Comparison of ENCODE assay signal across 21 mouse cellular contexts in genomic region chr5:112391676-112392323, GRCm38 (mm10). TPM values are rescaled to one million over a fixed set of nuclear protein-coding genes. Genes with fewer than 3 reads are reported as not detected.
A peak's percentile ranks its signal among the peaks of the same experiment; 100 is the strongest.
DNase-seq lines count a peak whose midpoint lies in the region; ATAC-seq and TF ChIP-seq lines count a peak whose summit lies in the region.
"Had no signal": no experiment of that assay in that cellular context is flagged by ENCODE, and none has a peak within 500 bp of the region (broad histone marks: within the 10 kb centered on the region; RNA-seq: fewer than 3 reads in every experiment).

No protein-coding gene starts in this region.

- no peak for ATAC-seq in hindbrain, postnatal 0 days
- no peak for ATAC-seq in midbrain, embryonic 15.5 days (replicated peaks)
- ATAC-seq in midbrain, embryonic 16.5 days, result no peak
- ATAC-seq: activated CD4-positive, CD25-positive, alpha-beta regulatory T cell, adult 4 months; forebrain, postnatal 0 days had no signal

- peaks cover 41% of the 10 kb centered on the region for H3K4me1 ChIP-seq in hindbrain, embryonic 10.5 days (replicated peaks)
- peaks cover 18% of the 10 kb centered on the region; the same call in 1 of the 2 replicates for H3K4me1 ChIP-seq in hindbrain, postnatal 0 days (ENCODE audit: insufficient read depth, low read length)
- H3K4me1 ChIP-seq in midbrain, embryonic 15.5 days, result peaks cover 61% of the 10 kb centered on the region
- H3K4me1 ChIP-seq in midbrain, embryonic 16.5 days (ENCODE audit: control insufficient read depth, insufficient read depth, low read length), result peaks cover 56% of the 10 kb centered on the region

- no peak overlapping the region for H3K4me2 ChIP-seq in hindbrain, postnatal 0 days (ENCODE audit: low read depth, low read length)
- peak overlapping the region; percentile 4; the same call in 1 of the 2 replicates for H3K4me2 ChIP-seq in midbrain, embryonic 15.5 days
- no peak overlapping the region for H3K4me2 ChIP-seq in midbrain, embryonic 16.5 days (ENCODE audit: low read length)
- H3K4me2 ChIP-seq: embryonic facial prominence, embryonic 15.5 days; heart, embryonic 11.5 days had no signal

- H3K27me3 ChIP-seq in hindbrain, embryonic 10.5 days (ENCODE audit: insufficient read depth, poor library complexity, severe bottlenecking), result peaks cover 34% of the 10 kb centered on the region
- H3K27me3 ChIP-seq in hindbrain, postnatal 0 days (ENCODE audit: insufficient read depth, low read length), result no peaks in the 10 kb centered on the region
- H3K27me3 ChIP-seq in midbrain, embryonic 15.5 days (replicated peaks), result 0 out of 2 replicates have a peak, but pooled peaks cover under 1% of the 10 kb centered on the region
- no peaks in the 10 kb centered on the region for H3K27me3 ChIP-seq in midbrain, embryonic 16.5 days (ENCODE audit: control insufficient read depth, insufficient read depth, low read depth, low read length)

- no peaks in the 10 kb centered on the region for H3K9me3 ChIP-seq in hindbrain, embryonic 10.5 days
- H3K9me3 ChIP-seq in hindbrain, postnatal 0 days (ENCODE audit: low read length), result no peaks in the 10 kb centered on the region
- H3K9me3 ChIP-seq in midbrain, embryonic 15.5 days, result no peaks in the 10 kb centered on the region
- no peaks in the 10 kb centered on the region for H3K9me3 ChIP-seq in midbrain, embryonic 16.5 days (replicated peaks; ENCODE audit: control insufficient read depth, low read length, poor library complexity, severe bottlenecking)
- H3K9me3 ChIP-seq: embryonic facial prominence, embryonic 15.5 days had no signal

- 0 out of 2 replicates have a peak overlapping the region, but pooled peaks have one; percentile 31 for H3K27ac ChIP-seq in hindbrain, embryonic 10.5 days
- H3K27ac ChIP-seq in hindbrain, postnatal 0 days, result no peak overlapping the region
- H3K27ac ChIP-seq in midbrain, embryonic 15.5 days, result no peak overlapping the region
- no peak overlapping the region for H3K27ac ChIP-seq in midbrain, embryonic 16.5 days (ENCODE audit: low read length)
- H3K27ac ChIP-seq: embryonic facial prominence, embryonic 15.5 days had no signal

- TF ChIP-seq CTCF in hindbrain, postnatal 0 days (IDR thresholded peaks at IDR 0.05; ENCODE audit: low read depth), result no peak

- no peak for DNase-seq in hindbrain, embryonic 10.5 days (ENCODE audit: low spot score)
- DNase-seq in hindbrain, postnatal 0 days (ENCODE audit: low spot score), result no peak
- peak; percentile 42 for DNase-seq in R1 (ENCODE audit: low read depth, low spot score)
- DNase-seq in naive thymus-derived CD4-positive, alpha-beta T cell, adult 2 months (ENCODE audit: low read depth), result peak; percentile 22
- DNase-seq in urinary bladder, postnatal 36 days (ENCODE audit: low spot score in 2 of 2), result no peak
- DNase-seq: forebrain, postnatal 0 days; gastrocnemius, postnatal 25 days; heart, postnatal 4 days; kidney, adult 18-20 months; kidney, postnatal 36 days; liver; lung, adult 2 months had no signal

- H3K36me3 ChIP-seq in hindbrain, embryonic 10.5 days, result peaks cover 45% of the 10 kb centered on the region
- 0 out of 2 replicates have a peak, but pooled peaks cover 5% of the 10 kb centered on the region for H3K36me3 ChIP-seq in hindbrain, postnatal 0 days (ENCODE audit: insufficient read depth, low read length)
- peaks cover 8% of the 10 kb centered on the region; the same call in 1 of the 2 replicates for H3K36me3 ChIP-seq in midbrain, embryonic 15.5 days (replicated peaks)
- H3K36me3 ChIP-seq in midbrain, embryonic 16.5 days (ENCODE audit: control insufficient read depth, insufficient read depth, low read length), result peaks cover 10% of the 10 kb centered on the region; the same call in 1 of the 2 replicates
- H3K36me3 ChIP-seq: embryonic facial prominence, embryonic 15.5 days had no signal

- H3K4me3 ChIP-seq in hindbrain, embryonic 10.5 days, result no peak overlapping the region
- no peak overlapping the region for H3K4me3 ChIP-seq in hindbrain, postnatal 0 days (ENCODE audit: low read length)
- H3K4me3 ChIP-seq in midbrain, embryonic 15.5 days, result no peak overlapping the region
- H3K4me3 ChIP-seq in midbrain, embryonic 16.5 days (ENCODE audit: low read depth, low read length), result no peak overlapping the region
- H3K4me3 ChIP-seq: embryonic facial prominence, embryonic 15.5 days; myocyte had no signal

- H3K9ac ChIP-seq in hindbrain, postnatal 0 days (replicated peaks; ENCODE audit: low read length), result no peak overlapping the region
- H3K9ac ChIP-seq in midbrain, embryonic 15.5 days, result no peak overlapping the region
- no peak overlapping the region for H3K9ac ChIP-seq in midbrain, embryonic 16.5 days (ENCODE audit: low read depth, low read length)
- H3K9ac ChIP-seq: embryonic facial prominence, embryonic 15.5 days; forebrain, postnatal 0 days had no signal

- WGBS in hindbrain, embryonic 10.5 days, result 64% methylated on average over 27 of the region's 27 CpGs
- 52% methylated on average over 27 of the region's 27 CpGs for WGBS in hindbrain, postnatal 0 days
- 69% methylated on average over 27 of the region's 27 CpGs for WGBS in midbrain, embryonic 15.5 days
- WGBS in midbrain, embryonic 16.5 days, result 67% methylated on average over 27 of the region's 27 CpGs

RNA-seq across cellular contexts. Expression of gene Asphd2, which starts 2.9 kb away (rescaled TPM):
- polyA plus RNA-seq in hindbrain, embryonic 10.5 days (2016; fragmentation: Nextera tagmentation; extraction: Ambion mirVana), result 19.3 and 24.8 TPM in 2 replicates
- total RNA-seq in hindbrain, postnatal 0 days (2014; rRNA removed), result 143 and 164 TPM in 2 replicates
- 113 and 118 TPM in 2 replicates for polyA plus RNA-seq in hindbrain, postnatal 0 days (2015; fragmentation: Nextera tagmentation; extraction: Ambion mirVana)
- 124 and 132 TPM in 2 replicates for polyA plus RNA-seq in midbrain, embryonic 15.5 days (2015; fragmentation: Nextera tagmentation; extraction: Ambion mirVana)
- 58.8 and 66.2 TPM in 2 replicates for polyA plus RNA-seq in midbrain, embryonic 16.5 days (2015; fragmentation: Nextera tagmentation; extraction: Ambion mirVana)
- polyA plus RNA-seq: activated CD4-positive, CD25-positive, alpha-beta regulatory T cell, adult 4 months had no signal

RNA-seq across cellular contexts. Expression of gene Gm6583, which starts 36.0 kb away (rescaled TPM):
- 0.14 and 0.30 TPM in 2 replicates for polyA plus RNA-seq in hindbrain, embryonic 10.5 days (2016; fragmentation: Nextera tagmentation; extraction: Ambion mirVana)
- not detected in 2 replicates for total RNA-seq in hindbrain, postnatal 0 days (2014; rRNA removed)
- 0.06 TPM in 1 of 2 replicates, not detected in the other for polyA plus RNA-seq in hindbrain, postnatal 0 days (2015; fragmentation: Nextera tagmentation; extraction: Ambion mirVana)
- 0.14 and 0.39 TPM in 2 replicates for polyA plus RNA-seq in midbrain, embryonic 15.5 days (2015; fragmentation: Nextera tagmentation; extraction: Ambion mirVana)
- polyA plus RNA-seq in midbrain, embryonic 16.5 days (2015; fragmentation: Nextera tagmentation; extraction: Ambion mirVana), result 0.17 and 0.29 TPM in 2 replicates
- total RNA-seq: common myeloid progenitor, adult 5-6 weeks; forebrain, postnatal 0 days; gastrocnemius, postnatal 25 days; left cerebral cortex, adult 18-20 months had no signal
- polyA plus RNA-seq: activated CD4-positive, CD25-positive, alpha-beta regulatory T cell, adult 4 months; forebrain, postnatal 0 days; lung, adult 2 months had no signal

RNA-seq across cellular contexts. Expression of gene Hps4, which starts 48.9 kb away (rescaled TPM):
- polyA plus RNA-seq in hindbrain, embryonic 10.5 days (2016; fragmentation: Nextera tagmentation; extraction: Ambion mirVana), result 35.8 and 36.7 TPM in 2 replicates
- 43.9 and 45.6 TPM in 2 replicates for total RNA-seq in hindbrain, postnatal 0 days (2014; rRNA removed)
- 32.7 and 33.6 TPM in 2 replicates for polyA plus RNA-seq in hindbrain, postnatal 0 days (2015; fragmentation: Nextera tagmentation; extraction: Ambion mirVana)
- 39.6 and 43.9 TPM in 2 replicates for polyA plus RNA-seq in midbrain, embryonic 15.5 days (2015; fragmentation: Nextera tagmentation; extraction: Ambion mirVana)
- 41.8 and 45.6 TPM in 2 replicates for polyA plus RNA-seq in midbrain, embryonic 16.5 days (2015; fragmentation: Nextera tagmentation; extraction: Ambion mirVana)

RNA-seq across cellular contexts. Expression of gene Srrd, which starts 49.0 kb away (rescaled TPM):
- 52.5 and 53.2 TPM in 2 replicates for polyA plus RNA-seq in hindbrain, embryonic 10.5 days (2016; fragmentation: Nextera tagmentation; extraction: Ambion mirVana)
- total RNA-seq in hindbrain, postnatal 0 days (2014; rRNA removed), result 84.3 and 92.0 TPM in 2 replicates
- 49.1 and 56.0 TPM in 2 replicates for polyA plus RNA-seq in hindbrain, postnatal 0 days (2015; fragmentation: Nextera tagmentation; extraction: Ambion mirVana)
- 64.0 and 66.8 TPM in 2 replicates for polyA plus RNA-seq in midbrain, embryonic 15.5 days (2015; fragmentation: Nextera tagmentation; extraction: Ambion mirVana)
- polyA plus RNA-seq in midbrain, embryonic 16.5 days (2015; fragmentation: Nextera tagmentation; extraction: Ambion mirVana), result 51.7 and 56.8 TPM in 2 replicates

RNA-seq across cellular contexts. Expression of gene Gm6588, which starts 57.4 kb away (rescaled TPM):
- polyA plus RNA-seq in hindbrain, embryonic 10.5 days (2016; fragmentation: Nextera tagmentation; extraction: Ambion mirVana), result 0.14 TPM in 1 of 2 replicates, not detected in the other
- not detected in 2 replicates for total RNA-seq in hindbrain, postnatal 0 days (2014; rRNA removed)
- polyA plus RNA-seq in hindbrain, postnatal 0 days (2015; fragmentation: Nextera tagmentation; extraction: Ambion mirVana), result 0.25 and 0.58 TPM in 2 replicates
- polyA plus RNA-seq in midbrain, embryonic 15.5 days (2015; fragmentation: Nextera tagmentation; extraction: Ambion mirVana), result 1.3 and 1.5 TPM in 2 replicates
- 1.0 and 1.6 TPM in 2 replicates for polyA plus RNA-seq in midbrain, embryonic 16.5 days (2015; fragmentation: Nextera tagmentation; extraction: Ambion mirVana)
- total RNA-seq: adrenal gland, postnatal 4 days; common myeloid progenitor, adult 5-6 weeks; forebrain, postnatal 0 days; gastrocnemius, postnatal 25 days; heart, postnatal 4 days; left cerebral cortex, adult 18-20 months had no signal
- polyA plus RNA-seq: activated CD4-positive, CD25-positive, alpha-beta regulatory T cell, adult 4 months; embryonic facial prominence, embryonic 15.5 days; heart, embryonic 11.5 days; lung, adult 2 months; myocyte had no signal

Comparison
In these comparisons a context has a peak if more than half of its experiments do, and no peak if none do; other contexts are left out.
1. DNase-seq: peak in R1 (single experiment) and naive thymus-derived CD4-positive, alpha-beta T cell, adult 2 months (single experiment); none in hindbrain, embryonic 10.5 days (single experiment), hindbrain, postnatal 0 days (single experiment) and urinary bladder, postnatal 36 days (0 of 2).